Mouse (Mus musculus) lung, adult 2 months (tissue): ENCODE measurements at regions not wholly inside any gene's neighbourhood (a gene's known extent, or its start where the extent isn't known, plus 50 kb on each side); places are given as distances from the start of the nearest gene placed in this dataset.

ENCODE experiments used
- DNase-seq: peaks from one replicate; pipeline ENCODE4 v3.0.0; 2022
- H3K4me1 ChIP-seq: fragments of 200-500 bp; 2 replicates; pipeline ENCODE4 v1.6.1; 2011; ENCODE audit warnings: low read length; ENCODE audit not compliant: control insufficient read depth, insufficient read depth
- H3K4me3 ChIP-seq: fragments of 200-500 bp; replicated peaks from 2 replicates; pipeline ENCODE3; 2011; ENCODE audit warnings: low read depth, mild to moderate bottlenecking, control low read depth, low read length; ENCODE audit errors: extremely low read depth
- CTCF ChIP-seq: fragments of 200-500 bp; IDR thresholded peaks from 2 replicates; pipeline ENCODE4 v1.5.1; 2011; ENCODE audit warnings: mild to moderate bottlenecking, low read length, control low read depth; ENCODE audit not compliant: insufficient read depth
- POLR2A ChIP-seq: fragments of 200-500 bp; IDR thresholded peaks from 2 replicates; pipeline ENCODE4 v1.6.1; 2011; ENCODE audit warnings: low read depth, mild to moderate bottlenecking, control low read depth, low read length, borderline replicate concordance; ENCODE audit errors: extremely low read depth
- whole genome bisulfite sequencing: fragments of 180-500 bp; shearing (Covaris S2); methylation state at CpG from one replicate; pipeline ENCODE4 v1.1.7; 2018; 5-methylcytosine and 5-hydroxymethylcytosine counted together

DNA sequence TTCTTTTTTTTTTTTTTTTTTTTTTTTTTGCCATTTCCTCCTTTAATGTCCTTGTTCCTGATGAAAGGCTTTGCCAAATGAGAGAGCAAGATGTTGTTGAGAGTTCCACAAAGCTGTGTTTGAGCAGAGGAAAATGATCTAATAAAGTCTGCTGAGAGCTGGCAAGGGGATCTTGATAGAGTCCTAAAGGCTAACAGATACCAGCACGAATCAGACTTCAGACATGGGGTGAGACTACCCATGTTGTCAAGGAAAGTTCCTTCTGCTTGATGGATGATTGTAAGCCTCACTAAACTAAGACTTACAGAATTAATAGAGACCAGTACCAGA, 665.2 kb upstream of the Fam92a start:
- TF ChIP-seq POLR2A (no peak), CTCF (no peak)
- H3K4me1 ChIP-seq: no peaks in the 10 kb centered on the region
- DNase-seq: no peak
- no peak overlapping the region for H3K4me3 ChIP-seq
- WGBS: 19% methylated on average over 1 of the region's 1 CpGs

- no peak overlapping the region for H3K4me3 ChIP-seq
- no peaks in the 10 kb centered on the region for H3K4me1 ChIP-seq
- WGBS: 37% methylated on average over 4 of the region's 4 CpGs
- TF ChIP-seq POLR2A (no peak), CTCF (no peak)
- no peak for DNase-seq
Observed at GRCm38 (mm10) chr4:12836326-12837096, 664.7 kb upstream of the Fam92a start.

- Histone ChIP-seq H3K4me3 (no peak overlapping the region), H3K4me1 (no peaks in the 10 kb centered on the region)
- TF ChIP-seq POLR2A (no peak), CTCF (no peak)
- 81% methylated on average over 1 of the region's 1 CpGs for WGBS
- no peak for DNase-seq
Observed at GRCm38 (mm10) chr4:12826419-12826818, 654.6 kb upstream of the Fam92a start.

- TF ChIP-seq CTCF: no peak
- TF ChIP-seq POLR2A: no peak
- Histone ChIP-seq H3K4me3 (no peak overlapping the region), H3K4me1 (no peaks in the 10 kb centered on the region)
- no peak for DNase-seq
- WGBS: 88% methylated on average over 2 of the region's 2 CpGs
Observed at GRCm38 (mm10) chr4:12814251-12814650, 642.4 kb upstream of the Fam92a start.

DNA sequence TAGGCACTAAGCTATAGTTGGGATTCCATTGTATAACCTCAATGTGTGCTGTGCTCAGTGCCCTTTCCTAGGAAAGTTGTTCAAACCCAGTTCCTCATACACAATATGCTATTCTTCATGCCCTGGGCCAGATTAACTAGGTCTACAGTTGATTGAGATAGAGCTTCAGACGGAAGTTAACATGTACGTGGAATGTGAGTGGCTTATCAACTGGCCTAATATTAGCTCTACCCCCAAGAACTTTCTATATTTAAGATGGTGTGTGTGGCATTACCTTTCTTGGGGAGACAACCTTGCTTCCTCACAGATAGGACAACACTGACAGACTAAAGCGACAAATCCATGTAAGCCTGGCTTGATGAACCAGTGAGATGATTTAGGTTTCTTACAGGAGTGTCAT, 629.4 kb upstream of the Fam92a start:
- Histone ChIP-seq H3K4me1 (no peaks in the 10 kb centered on the region), H3K4me3 (no peak overlapping the region)
- DNase-seq: no peak
- WGBS: 74% methylated on average over 3 of the region's 3 CpGs
- TF ChIP-seq CTCF (no peak), POLR2A (no peak)

DNA sequence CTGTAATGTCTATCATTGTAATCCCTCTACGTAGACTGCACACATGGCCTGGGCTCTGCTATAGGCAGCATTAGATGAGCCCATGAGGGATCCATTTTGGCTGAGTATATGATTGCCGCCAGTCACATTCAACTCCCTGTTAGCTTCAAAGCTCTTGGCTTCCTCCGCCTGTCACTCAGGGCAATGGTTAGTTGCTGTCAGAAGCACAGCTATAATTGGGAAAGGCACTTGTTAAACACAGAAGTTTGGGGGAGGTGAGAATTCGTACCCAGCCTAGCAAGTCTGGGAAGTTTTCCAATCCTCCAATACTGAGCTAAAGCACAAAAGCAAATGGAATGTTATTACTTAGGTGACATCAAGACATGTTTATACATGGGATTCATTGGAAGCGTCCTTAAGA, 627.7 kb upstream of the Fam92a start:
- Histone ChIP-seq H3K4me3 (no peak overlapping the region), H3K4me1 (no peaks in the 10 kb centered on the region)
- WGBS: 78% methylated on average over 5 of the region's 5 CpGs
- TF ChIP-seq CTCF: no peak
- no peak for TF ChIP-seq POLR2A
- no peak for DNase-seq

GRCm38 (mm10) chr4:12792764-12793422, 621.1 kb upstream of the Fam92a start:
- 80% methylated on average over 11 of the region's 11 CpGs for WGBS
- Histone ChIP-seq H3K4me1 (no peaks in the 10 kb centered on the region), H3K4me3 (no peak overlapping the region)
- no peak for DNase-seq
- TF ChIP-seq CTCF: no peak
- no peak for TF ChIP-seq POLR2A

GRCm38 (mm10) chr4:12791786-12792674, 620.2 kb upstream of the Fam92a start:
- Histone ChIP-seq H3K4me1 (no peaks in the 10 kb centered on the region), H3K4me3 (no peak overlapping the region)
- no peak for DNase-seq
- TF ChIP-seq CTCF: no peak
- no peak for TF ChIP-seq POLR2A
- WGBS: 84% methylated on average over 9 of the region's 9 CpGs

- TF ChIP-seq CTCF (no peak), POLR2A (no peak)
- no peaks in the 10 kb centered on the region for H3K4me1 ChIP-seq
- WGBS: 60% methylated on average over 4 of the region's 4 CpGs
- H3K4me3 ChIP-seq: no peak overlapping the region
- no peak for DNase-seq
Observed at GRCm38 (mm10) chr4:12785840-12786239, 614.0 kb upstream of the Fam92a start.
